Mouse (Mus musculus) olfactory bulb, adult 2 months (tissue): Measurements from ENCODE around the gene Plcb1.

Source experiments
- CTCF ChIP-seq: fragments of 200-500 bp; IDR thresholded peaks from 2 replicates; pipeline ENCODE4 v1.5.1; 2012; ENCODE audit warnings: low read depth, mild to moderate bottlenecking, low read length, moderate library complexity; ENCODE audit not compliant: insufficient read depth
- POLR2A ChIP-seq: fragments of 200-500 bp; IDR thresholded peaks from 2 replicates; pipeline ENCODE4 v1.6.1; 2012; ENCODE audit warnings: mild to moderate bottlenecking, low read depth, low read length, moderate library complexity; ENCODE audit not compliant: insufficient read depth

GRCm38 (mm10) chr2:135075375-135075774, 289.5 kb downstream of the Plcb1 start:
- TF ChIP-seq CTCF, result no peak
- TF ChIP-seq POLR2A, result no peak
